Comparison of ENCODE assay signal across 15 mouse cellular contexts in the genomic region with DNA sequence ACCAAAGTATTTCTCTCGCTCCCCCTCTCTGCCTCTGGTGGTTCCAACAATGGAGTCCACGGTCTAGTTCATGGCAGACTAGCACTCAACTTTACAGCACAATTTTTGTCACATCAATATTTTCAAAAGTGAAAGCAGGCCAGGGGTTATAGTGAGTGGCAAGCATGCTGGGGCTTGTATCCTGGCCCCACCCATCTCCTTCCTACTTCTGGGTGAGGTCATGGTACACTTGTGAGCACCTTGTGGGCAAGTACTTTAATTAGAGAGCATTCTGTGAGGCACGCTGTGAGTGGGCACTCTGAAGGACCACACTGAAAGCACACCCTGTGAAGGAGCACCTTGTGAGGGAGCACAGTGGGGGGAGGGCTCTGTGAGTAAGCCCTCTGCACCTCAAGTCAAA.
DNase-seq lines count a peak whose midpoint lies in the region; ATAC-seq and TF ChIP-seq lines count a peak whose summit lies in the region.
"Had no signal": no experiment of that assay in that cellular context is flagged by ENCODE, and none has a peak within 500 bp of the region (broad histone marks: within the 10 kb centered on the region; RNA-seq: fewer than 3 reads in every experiment).

No protein-coding gene starts in this region.

- H3K4me1 ChIP-seq in heart, adult 2 months (ENCODE audit: control insufficient read depth, insufficient read depth, low read length) = peaks cover 7% of the 10 kb centered on the region
- 0 out of 2 replicates have a peak, but pooled peaks cover 2% of the 10 kb centered on the region for H3K4me1 ChIP-seq in heart, embryonic 12.5 days (replicated peaks)
- H3K4me1 ChIP-seq in intestine, embryonic 15.5 days (replicated peaks) = no peaks in the 10 kb centered on the region
- no peaks in the 10 kb centered on the region for H3K4me1 ChIP-seq in stomach, embryonic 16.5 days (ENCODE audit: control insufficient read depth, insufficient read depth, low read length)
- no peaks in the 10 kb centered on the region for H3K4me1 ChIP-seq in kidney, embryonic 16.5 days (ENCODE audit: insufficient read depth, low read length)
- H3K4me1 ChIP-seq in forebrain, embryonic 11.5 days (replicated peaks; ENCODE audit: control insufficient read depth, insufficient read depth, low read length) = no peaks in the 10 kb centered on the region
- H3K4me1 ChIP-seq: embryonic facial prominence, embryonic 15.5 days; limb, embryonic 15.5 days had no signal

- intact Hi-C loops in heart, adult 2 months (cut with DNase I) = no loop called here

- peak overlapping the region; percentile 57 for H3K27ac ChIP-seq in heart, adult 2 months
- H3K27ac ChIP-seq in heart, embryonic 12.5 days (ENCODE audit: poor library complexity, severe bottlenecking) = no peak overlapping the region
- H3K27ac ChIP-seq in intestine, embryonic 15.5 days = no peak overlapping the region
- peak overlapping the region; percentile 34 for H3K27ac ChIP-seq in stomach, embryonic 16.5 days (ENCODE audit: low read length)
- H3K27ac ChIP-seq in kidney, embryonic 16.5 days (ENCODE audit: low read length) = no peak overlapping the region
- no peak overlapping the region for H3K27ac ChIP-seq in forebrain, embryonic 11.5 days (ENCODE audit: low read depth, low read length)
- H3K27ac ChIP-seq: embryonic facial prominence, embryonic 15.5 days; limb, embryonic 15.5 days had no signal

- DNase-seq in heart, adult 2 months = peak in 1 of 2 experiments; percentile 22
- DNase-seq in lung, postnatal 25 days (ENCODE audit: low spot score) = peak; percentile 85
- DNase-seq in frontal cortex, postnatal 10 days (ENCODE audit: low spot score in 2 of 2) = no peak
- DNase-seq in forebrain, embryonic 11.5 days (ENCODE audit: low spot score) = no peak
- DNase-seq: adrenal gland, adult 8-10 months; heart, postnatal 10 days; kidney, postnatal 36 days; right cerebral cortex, postnatal 25 days had no signal

- H3K79me2 ChIP-seq in heart, adult 2 months (replicated peaks; ENCODE audit: control insufficient read depth, insufficient read depth, low read length) = no peaks in the 10 kb centered on the region

- no peak for ATAC-seq in heart, embryonic 12.5 days (ENCODE audit: insufficient number of reproducible peaks, low FRiP score)
- ATAC-seq in intestine, embryonic 15.5 days = peak; percentile 60
- ATAC-seq in stomach, embryonic 16.5 days (ENCODE audit: insufficient read depth, low FRiP score) = peak; percentile 66; the same call in 1 of the 2 replicates
- ATAC-seq in kidney, embryonic 16.5 days (ENCODE audit: low FRiP score, low TSS enrichment) = no peak
- no peak for ATAC-seq in forebrain, embryonic 11.5 days (replicated peaks; ENCODE audit: low FRiP score)
- ATAC-seq: forebrain, embryonic 14.5 days had no signal

- TF ChIP-seq EP300 in heart, adult 2 months (IDR thresholded peaks at IDR 0.05; ENCODE audit: insufficient read depth, low read depth, low read length) = no peak

- no peaks in the 10 kb centered on the region for H3K27me3 ChIP-seq in heart, adult 2 months (ENCODE audit: control insufficient read depth, insufficient read depth, low read length)
- no peaks in the 10 kb centered on the region for H3K27me3 ChIP-seq in heart, embryonic 12.5 days (replicated peaks)
- H3K27me3 ChIP-seq in intestine, embryonic 15.5 days (replicated peaks) = no peaks in the 10 kb centered on the region
- no peaks in the 10 kb centered on the region for H3K27me3 ChIP-seq in stomach, embryonic 16.5 days (ENCODE audit: control insufficient read depth, insufficient read depth, low read length)
- no peaks in the 10 kb centered on the region for H3K27me3 ChIP-seq in kidney, embryonic 16.5 days (ENCODE audit: insufficient read depth, low read length)
- no peaks in the 10 kb centered on the region for H3K27me3 ChIP-seq in forebrain, embryonic 11.5 days (ENCODE audit: control insufficient read depth, insufficient read depth, low read length)
- H3K27me3 ChIP-seq: embryonic facial prominence, embryonic 15.5 days; limb, embryonic 15.5 days had no signal

- no peak overlapping the region for H3K4me3 ChIP-seq in heart, adult 2 months
- no peak overlapping the region for H3K4me3 ChIP-seq in heart, embryonic 12.5 days
- no peak overlapping the region for H3K4me3 ChIP-seq in intestine, embryonic 15.5 days (replicated peaks)
- H3K4me3 ChIP-seq in stomach, embryonic 16.5 days (replicated peaks; ENCODE audit: low read length) = no peak overlapping the region
- H3K4me3 ChIP-seq in kidney, embryonic 16.5 days (ENCODE audit: low read length) = no peak overlapping the region
- H3K4me3 ChIP-seq in forebrain, embryonic 11.5 days (ENCODE audit: low read depth, low read length) = no peak overlapping the region
- H3K4me3 ChIP-seq: embryonic facial prominence, embryonic 15.5 days; limb, embryonic 15.5 days had no signal

- no peak for TF ChIP-seq CTCF in heart, adult 2 months (IDR thresholded peaks at IDR 0.05)

- no peak overlapping the region for H3K9ac ChIP-seq in heart, adult 2 months (ENCODE audit: low read depth, low read length)
- no peak overlapping the region for H3K9ac ChIP-seq in heart, embryonic 12.5 days
- H3K9ac ChIP-seq in intestine, embryonic 15.5 days = no peak overlapping the region
- H3K9ac ChIP-seq in stomach, embryonic 16.5 days (ENCODE audit: low read length) = no peak overlapping the region
- H3K9ac ChIP-seq in kidney, embryonic 16.5 days (replicated peaks; ENCODE audit: low read length) = no peak overlapping the region
- no peak overlapping the region for H3K9ac ChIP-seq in forebrain, embryonic 11.5 days (ENCODE audit: low read length)
- H3K9ac ChIP-seq: embryonic facial prominence, embryonic 15.5 days; limb, embryonic 15.5 days had no signal

- no peak overlapping the region for H3K4me2 ChIP-seq in heart, embryonic 12.5 days
- no peak overlapping the region for H3K4me2 ChIP-seq in intestine, embryonic 15.5 days (replicated peaks)
- no peak overlapping the region for H3K4me2 ChIP-seq in stomach, embryonic 16.5 days (ENCODE audit: low read depth, low read length)
- no peak overlapping the region for H3K4me2 ChIP-seq in kidney, embryonic 16.5 days (replicated peaks; ENCODE audit: low read depth, low read length)
- H3K4me2 ChIP-seq in forebrain, embryonic 11.5 days (ENCODE audit: low read depth, low read length, severe bottlenecking) = no peak overlapping the region
- H3K4me2 ChIP-seq: embryonic facial prominence, embryonic 15.5 days; limb, embryonic 15.5 days had no signal

- H3K36me3 ChIP-seq in heart, adult 2 months (ENCODE audit: control insufficient read depth, insufficient read depth, low read length) = no peaks in the 10 kb centered on the region
- H3K36me3 ChIP-seq in heart, embryonic 12.5 days = no peaks in the 10 kb centered on the region
- H3K36me3 ChIP-seq in intestine, embryonic 15.5 days = no peaks in the 10 kb centered on the region
- no peaks in the 10 kb centered on the region for H3K36me3 ChIP-seq in stomach, embryonic 16.5 days (ENCODE audit: control insufficient read depth, insufficient read depth, low read length)
- H3K36me3 ChIP-seq in kidney, embryonic 16.5 days (ENCODE audit: insufficient read depth, low read length) = no peaks in the 10 kb centered on the region
- no peaks in the 10 kb centered on the region; the same call in 1 of the 2 replicates for H3K36me3 ChIP-seq in forebrain, embryonic 11.5 days (ENCODE audit: control insufficient read depth, insufficient read depth, low read length)
- H3K36me3 ChIP-seq: embryonic facial prominence, embryonic 15.5 days; limb, embryonic 15.5 days had no signal

- no peak for TF ChIP-seq POLR2A in heart, adult 2 months (IDR thresholded peaks at IDR 0.05; ENCODE audit: insufficient read depth, low read depth, low read length)

- 79% methylated on average over 3 of the region's 3 CpGs for WGBS in heart, adult 2 months
- 79% methylated on average over 3 of the region's 3 CpGs for WGBS in heart, embryonic 12.5 days
- 80% methylated on average over 3 of the region's 3 CpGs for whole genome bisulfite sequencing in intestine, embryonic 15.5 days
- WGBS in stomach, embryonic 16.5 days = 82% methylated on average over 3 of the region's 3 CpGs
- WGBS in kidney, embryonic 16.5 days = 89% methylated on average over 3 of the region's 3 CpGs
- 95% methylated on average over 3 of the region's 3 CpGs for WGBS in forebrain, embryonic 11.5 days

- no peaks in the 10 kb centered on the region for H3K9me3 ChIP-seq in heart, embryonic 12.5 days (replicated peaks)
- H3K9me3 ChIP-seq in intestine, embryonic 15.5 days = no peaks in the 10 kb centered on the region
- no peaks in the 10 kb centered on the region for H3K9me3 ChIP-seq in stomach, embryonic 16.5 days (replicated peaks; ENCODE audit: control insufficient read depth, low read length)
- H3K9me3 ChIP-seq in kidney, embryonic 16.5 days (ENCODE audit: low read length) = no peaks in the 10 kb centered on the region
- no peaks in the 10 kb centered on the region for H3K9me3 ChIP-seq in forebrain, embryonic 11.5 days (ENCODE audit: control insufficient read depth, low read length)
- H3K9me3 ChIP-seq: embryonic facial prominence, embryonic 15.5 days; limb, embryonic 15.5 days had no signal

Comparison
In these comparisons a context has a peak if more than half of its experiments do, and no peak if none do; other contexts are left out.
1. H3K27ac ChIP-seq: peak in heart, adult 2 months (single experiment) and stomach, embryonic 16.5 days (single experiment); none in heart, embryonic 12.5 days (single experiment), intestine, embryonic 15.5 days (single experiment), kidney, embryonic 16.5 days (single experiment) and forebrain, embryonic 11.5 days (single experiment).
2. ATAC-seq: peak in intestine, embryonic 15.5 days (single experiment) and stomach, embryonic 16.5 days (single experiment); none in heart, embryonic 12.5 days (single experiment), kidney, embryonic 16.5 days (single experiment) and forebrain, embryonic 11.5 days (single experiment).